Mouse (Mus musculus): ENCODE measurements around the gene Vmn2r44. TPM values are rescaled to one million over a fixed set of nuclear protein-coding genes. Genes with fewer than 3 reads are reported as not detected.
"Not testable (repeated sequence)": the region's sequence is repeated elsewhere in the genome, so short reads cannot be mapped to it uniquely, and the experiment has no call there.

Vmn2r44 gene
- not detected in 2 replicates for polyA plus RNA-seq (2012; rRNA removed)

DNA sequence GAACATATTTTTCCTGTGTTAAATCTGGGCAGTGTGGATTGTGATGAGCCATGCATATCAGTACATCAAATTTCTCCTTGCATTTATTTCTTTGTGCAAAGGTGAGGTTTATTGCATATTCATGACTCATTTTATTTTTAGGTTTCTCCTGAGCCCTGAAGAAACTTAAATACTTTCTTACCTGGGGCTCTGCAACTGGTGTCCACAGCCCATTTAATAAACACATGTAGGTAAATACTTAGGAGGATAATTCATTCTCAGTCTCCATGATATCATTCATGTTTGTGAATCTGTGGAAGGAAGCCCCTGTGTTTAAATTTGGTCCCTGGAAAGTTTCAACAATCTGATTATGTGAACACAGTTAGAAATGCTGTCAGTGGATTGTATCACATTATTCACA, at the start of gene Vmn2r44:
TSS of gene Vmn2r44 (minus strand) at position 101 of the 400 bp plus-strand sequence.
- not testable (repeated sequence) for H3K4me3 ChIP-seq (ENCODE audit: insufficient read depth, low read depth, low read length); H3K27ac ChIP-seq (ENCODE audit: insufficient read depth, low read depth, low read length); DNase-seq; H3K4me1 ChIP-seq (ENCODE audit: control insufficient read depth, insufficient read depth, low read length); H3K36me3 ChIP-seq (ENCODE audit: control insufficient read depth, insufficient read depth, low read length); H3K27me3 ChIP-seq (replicated peaks; ENCODE audit: control insufficient read depth, insufficient read depth, low read length)

DNA sequence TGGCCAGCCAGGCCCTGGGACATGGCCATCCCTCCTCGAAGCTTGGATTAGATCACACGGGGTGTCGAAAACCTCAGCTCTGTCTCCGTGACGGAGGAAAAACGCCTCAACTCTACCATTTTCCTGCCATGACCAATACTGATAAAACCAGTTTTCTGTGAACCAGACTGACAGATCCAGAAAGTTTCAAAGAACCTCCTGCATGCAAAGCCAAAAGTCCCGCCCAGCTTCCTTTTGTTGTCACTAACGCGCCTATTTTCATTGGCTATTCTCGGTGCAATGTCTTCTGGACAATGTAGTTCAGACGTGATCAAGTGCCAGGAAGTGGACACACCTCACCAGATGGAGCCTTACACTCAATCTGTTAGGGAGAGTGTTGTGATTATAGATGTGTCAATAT, 25.3 kb downstream of the Vmn2r44 start:
- not testable (repeated sequence) for H3K27me3 ChIP-seq (replicated peaks; ENCODE audit: control insufficient read depth, insufficient read depth, low read length); H3K27ac ChIP-seq (ENCODE audit: insufficient read depth, low read depth, low read length); H3K4me1 ChIP-seq (ENCODE audit: control insufficient read depth, insufficient read depth, low read length); H3K4me3 ChIP-seq (ENCODE audit: insufficient read depth, low read depth, low read length); H3K36me3 ChIP-seq (ENCODE audit: control insufficient read depth, insufficient read depth, low read length)
- DNase-seq, result peak; percentile 5
- 88% methylated on average over 11 of the region's 11 CpGs for WGBS

Other genes starting within 250 kb of the Vmn2r44 start
- not detected in 2 replicates for gene Vmn2r41, start 221.7 kb downstream of the Vmn2r44 start, polyA plus RNA-seq (2012; rRNA removed)
- not detected in 2 replicates for gene Vmn2r42, start 183.0 kb downstream of the Vmn2r44 start, polyA plus RNA-seq (2012; rRNA removed)
- not detected in 2 replicates for gene Vmn2r43, start 122.7 kb downstream of the Vmn2r44 start, polyA plus RNA-seq (2012; rRNA removed)
- gene Vmn2r45, start 105.7 kb upstream of the Vmn2r44 start, polyA plus RNA-seq (2012; rRNA removed), result not detected in 2 replicates

Measured in kidney, adult 2 months (tissue).